Mouse (Mus musculus) lung, postnatal 0 days (tissue): ENCODE measurements around the gene Inpp5e. TPM values are rescaled to one million over a fixed set of nuclear protein-coding genes. Genes with fewer than 3 reads are reported as not detected.
A peak's percentile ranks its signal among the peaks of the same experiment; 100 is the strongest.

ENCODE experiments used
- ATAC-seq: fragments of 200-750 bp; cut with Nextera tagmentation; 2 replicates; pipeline ENCODE4 v1.8.0; 2017; ENCODE audit warnings: moderate library complexity
- DNase-seq: peaks from one replicate; pipeline ENCODE4 v3.0.0-alpha.2; 2016; ENCODE audit warnings: low spot score
- H3K27ac ChIP-seq: fragments of 300-500 bp; sonication (generic); 2 replicates; pipeline ENCODE4 v1.5.1; 2014; ENCODE audit warnings: antibody characterized with exemption, mild to moderate bottlenecking, low read length, mixed read lengths
- H3K27me3 ChIP-seq: fragments of 300-500 bp; sonication (generic); replicated peaks from 2 replicates; pipeline ENCODE4 v1.6.1; 2014; ENCODE audit warnings: low read length, mixed read lengths; ENCODE audit not compliant: insufficient read depth
- H3K36me3 ChIP-seq: fragments of 300-500 bp; sonication (generic); 2 replicates; pipeline ENCODE4 v1.6.1; 2014; ENCODE audit warnings: low read length, mixed read lengths; ENCODE audit not compliant: insufficient read depth
- H3K4me1 ChIP-seq: fragments of 300-500 bp; sonication (generic); 2 replicates; pipeline ENCODE4 v1.6.1; 2014; ENCODE audit warnings: antibody characterized with exemption, low read depth, low read length, mixed read lengths; ENCODE audit not compliant: insufficient read depth
- H3K4me2 ChIP-seq: fragments of 300-500 bp; sonication (generic); replicated peaks from 2 replicates; pipeline ENCODE4 v1.6.1; 2014; ENCODE audit warnings: low read depth, mild to moderate bottlenecking, low read length, moderate library complexity, mixed read lengths
- H3K4me3 ChIP-seq: fragments of 300-500 bp; sonication (generic); 2 replicates; pipeline ENCODE4 v1.5.1; 2014; ENCODE audit warnings: low read depth, low read length
- H3K9ac ChIP-seq: fragments of 300-500 bp; sonication (generic); replicated peaks from 2 replicates; pipeline ENCODE4 v1.6.1; 2014; ENCODE audit warnings: low read depth, mild to moderate bottlenecking
- H3K9me3 ChIP-seq: fragments of 300-500 bp; sonication (generic); 2 replicates; pipeline ENCODE4 v1.6.1; 2016; ENCODE audit warnings: low read length, mixed read lengths
- CTCF ChIP-seq: IDR thresholded peaks from 2 replicates; pipeline ENCODE4 v1.5.1; 2016; ENCODE audit warnings: antibody characterized with exemption, mild to moderate bottlenecking
- EP300 ChIP-seq: IDR thresholded peaks from 2 replicates; pipeline ENCODE4 v1.6.1; 2016; ENCODE audit warnings: antibody characterized with exemption, mild to moderate bottlenecking, control low read depth
- WGBS: fragments of 180-500 bp; shearing (Covaris S2); extraction: QIAGEN DNeasy Blood & Tissue Kit; methylation state at CpG from one replicate; pipeline ENCODE4 v1.1.7; 2014; 5-methylcytosine and 5-hydroxymethylcytosine counted together
- polyA plus RNA-seq: library from polyadenylated mRNA; unstranded; fragments of >200 nt; fragmentation: Nextera tagmentation; extraction: Ambion mirVana; gene quantifications from 2 replicates; pipeline ENCODE4 v1.2.1, GENCODE M21; 2015

Gene Inpp5e
- polyA plus RNA-seq, 1 experiment from 2014 or later, result 11.2 TPM

DNA sequence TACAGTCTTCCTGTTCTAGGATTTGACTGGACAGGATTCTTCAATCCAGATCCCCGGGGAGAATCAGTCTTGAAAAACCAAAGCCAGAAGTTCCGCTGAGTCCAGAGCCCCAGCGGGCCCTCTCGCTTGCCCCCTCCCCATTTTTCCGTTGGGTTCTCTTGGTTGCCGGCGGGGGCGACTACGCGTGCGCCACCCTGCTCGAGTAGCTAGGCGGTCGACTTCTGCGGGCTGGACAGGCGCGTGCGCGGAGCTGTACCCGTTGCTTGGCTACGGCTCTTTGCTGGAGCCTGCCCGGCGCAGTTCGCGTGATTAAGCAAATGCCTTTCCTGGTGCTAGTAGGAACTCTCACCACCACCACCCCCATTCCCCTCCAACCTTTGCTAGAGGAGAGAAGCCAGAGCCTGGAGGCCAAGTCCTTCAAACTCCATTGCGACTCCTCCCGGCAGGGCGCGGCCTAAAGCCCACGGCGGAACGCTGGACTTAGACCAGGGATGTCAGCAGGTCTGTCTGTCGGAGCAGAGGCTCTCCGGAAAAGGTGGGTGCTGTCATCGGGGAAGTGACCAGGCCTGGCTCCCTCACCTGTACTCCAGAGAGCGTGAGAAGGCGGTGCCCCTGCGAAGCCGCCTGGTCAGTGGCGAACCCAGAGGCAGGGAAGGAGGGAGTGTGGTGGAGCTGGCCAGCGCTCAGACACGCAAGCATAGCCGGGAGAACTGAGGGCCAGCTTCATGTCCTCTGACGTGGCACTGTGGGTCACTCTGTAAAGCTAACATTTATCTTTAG is 36.9 kb upstream of the Inpp5e start:
- TF ChIP-seq EP300, result no peak
- TF ChIP-seq CTCF, result peak; percentile 38; the same call in 1 of the 2 replicates
- Histone ChIP-seq H3K27ac (peak overlapping the region; percentile 90), H3K4me1 (peaks cover 13% of the 10 kb centered on the region), H3K9ac (peak overlapping the region; percentile 47), H3K4me2 (peak overlapping the region; percentile 75), H3K9me3 (no peaks in the 10 kb centered on the region), H3K4me3 (peak overlapping the region; percentile 55), H3K27me3 (no peaks in the 10 kb centered on the region), H3K36me3 (peaks cover 10% of the 10 kb centered on the region; the same call in 1 of the 2 replicates)
- WGBS, result under 1% methylated on average over 44 of the region's 44 CpGs
- peak; percentile 88 for ATAC-seq
- DNase-seq, result peak; percentile 98

DNA sequence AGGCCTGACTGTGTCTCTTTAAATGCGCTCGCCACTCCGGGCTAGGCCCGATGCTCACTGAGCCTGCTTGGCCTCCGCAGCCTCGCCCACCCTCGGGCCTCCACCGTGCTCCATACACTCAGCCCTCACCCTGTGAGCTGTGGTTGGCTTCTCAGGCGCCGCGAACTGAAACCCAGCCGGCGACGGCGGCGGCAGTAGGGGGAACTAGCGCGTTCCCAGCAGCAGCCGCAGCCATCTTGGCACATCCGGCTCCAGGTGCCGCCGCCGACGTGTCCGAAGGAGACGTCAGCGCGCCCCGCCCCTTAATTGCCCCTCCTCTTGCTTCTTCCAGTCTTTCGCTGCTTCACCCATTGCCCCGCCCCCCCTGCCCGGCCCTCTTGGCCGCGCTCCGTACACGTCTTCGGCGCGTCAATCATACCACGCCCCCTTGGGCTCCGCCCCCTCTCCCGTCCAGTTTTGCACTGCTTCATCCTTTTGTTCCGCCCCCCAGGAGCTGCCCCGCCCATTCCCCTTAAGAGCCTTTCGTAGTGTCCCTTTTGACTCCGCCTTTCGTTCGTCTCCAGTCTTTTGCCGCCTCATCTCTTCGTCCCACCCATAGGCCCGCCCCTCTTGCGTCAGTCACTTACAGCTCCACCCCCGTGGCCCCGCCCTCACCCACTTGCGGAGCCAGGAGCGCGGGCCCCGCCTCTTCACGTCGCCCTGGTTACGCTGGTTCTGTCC is 36.1 kb upstream of the Inpp5e start, which contains the start of gene Sec16a:
Gene Sec16a (minus strand): TSS at position 271 of the 720 bp plus-strand sequence.
- ATAC-seq, result peak; percentile 90
- Histone ChIP-seq H3K27me3 (no peaks in the 10 kb centered on the region), H3K27ac (peak within 1 kb of the TSS; percentile 97), H3K4me2 (peak within 1 kb of the TSS; percentile 75), H3K4me1 (peaks cover 13% of the 10 kb centered on the region), H3K36me3 (peaks cover 15% of the 10 kb centered on the region; the same call in 1 of the 2 replicates), H3K9me3 (no peaks in the 10 kb centered on the region), H3K9ac (peak within 1 kb of the TSS; percentile 95), H3K4me3 (peak within 1 kb of the TSS; percentile 97)
- TF ChIP-seq EP300 (no peak), CTCF (peak; percentile 41)
- under 1% methylated on average over 53 of the region's 61 CpGs for WGBS
- DNase-seq, result peak; percentile 100

DNA sequence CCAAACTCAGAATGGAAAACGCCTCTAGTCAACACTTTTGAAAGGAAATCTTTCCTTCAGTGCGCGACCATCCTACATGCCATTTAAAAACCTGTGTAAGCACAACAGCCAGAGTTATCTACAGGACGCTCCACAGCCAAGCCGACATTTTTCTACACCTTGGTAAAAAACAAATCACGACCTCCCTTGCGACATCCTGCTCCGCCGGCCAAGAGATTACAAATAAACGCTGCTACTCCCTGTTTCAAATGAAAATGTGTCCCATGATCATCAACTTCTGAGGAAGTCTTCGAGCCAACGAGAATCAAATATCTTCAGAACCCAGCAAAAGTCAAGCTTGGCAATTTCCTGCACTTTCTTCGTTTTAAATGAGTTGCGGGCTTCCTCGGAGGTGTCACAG is 35.4 kb upstream of the Inpp5e start:
- DNase-seq (peak; percentile 59), ATAC-seq (no peak)

DNA sequence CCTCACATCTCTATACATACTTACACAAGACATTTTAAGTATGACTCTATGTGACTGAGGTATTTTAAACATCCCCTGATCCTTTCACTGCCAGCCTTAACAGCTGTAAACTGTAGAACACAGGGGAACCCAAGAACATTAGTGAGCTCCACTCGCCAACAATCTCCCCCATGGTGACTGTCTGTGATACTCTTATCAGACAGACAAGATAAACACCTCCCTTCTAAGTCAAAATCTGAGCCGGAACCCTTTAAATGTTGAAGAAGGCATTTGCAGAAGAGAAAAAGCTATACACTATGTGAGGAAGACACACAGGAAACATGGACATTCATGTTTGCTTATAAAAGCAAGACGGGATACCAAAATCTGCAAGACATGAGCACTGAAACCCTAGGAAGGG is 34.9 kb upstream of the Inpp5e start:
- Histone ChIP-seq H3K4me1 (peaks cover 13% of the 10 kb centered on the region), H3K9me3 (no peaks in the 10 kb centered on the region), H3K9ac (peak overlapping the region; percentile 95), H3K27me3 (no peaks in the 10 kb centered on the region), H3K36me3 (peaks cover 22% of the 10 kb centered on the region; the same call in 1 of the 2 replicates), H3K27ac (no peak overlapping the region), H3K4me2 (peak overlapping the region; percentile 74), H3K4me3 (peak overlapping the region; percentile 97)
- ATAC-seq (no peak), DNase-seq (peak; percentile 13)
- TF ChIP-seq CTCF (no peak), EP300 (no peak)
- 9% methylated on average over 3 of the region's 3 CpGs for WGBS

More for the DNA sequence above, 35.4 kb upstream of the Inpp5e start:
- under 1% methylated on average over 15 of the region's 15 CpGs for whole genome bisulfite sequencing
- peak overlapping the region; percentile 95 for H3K9ac ChIP-seq
- H3K4me2 ChIP-seq, result peak overlapping the region; percentile 74
- peak overlapping the region; percentile 97 for H3K27ac ChIP-seq
- peak overlapping the region; percentile 97 for H3K4me3 ChIP-seq
- no peaks in the 10 kb centered on the region for H3K9me3 ChIP-seq
- no peak for TF ChIP-seq CTCF
- TF ChIP-seq EP300, result no peak
- peaks cover 18% of the 10 kb centered on the region; the same call in 1 of the 2 replicates for H3K36me3 ChIP-seq
- H3K27me3 ChIP-seq, result no peaks in the 10 kb centered on the region
- peaks cover 13% of the 10 kb centered on the region for H3K4me1 ChIP-seq

DNA sequence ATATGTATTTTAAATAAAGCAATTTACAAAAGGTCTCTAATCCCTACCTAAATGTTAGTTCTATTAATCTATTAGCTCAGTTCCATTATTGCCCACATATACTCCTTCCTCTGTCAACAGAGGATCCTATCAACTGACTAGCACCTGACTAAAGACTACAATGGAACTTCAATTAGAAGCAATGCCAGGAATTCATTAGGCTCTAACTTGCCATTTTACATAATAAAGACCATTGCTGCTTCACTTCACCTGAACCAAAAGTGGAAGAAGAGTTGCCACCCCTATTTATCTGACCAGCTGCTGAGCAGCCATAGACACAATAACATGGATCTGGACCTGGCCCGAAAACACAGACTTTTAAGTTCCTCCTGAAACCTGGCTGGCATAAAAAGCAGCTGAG is 33.8 kb upstream of the Inpp5e start:
- no peaks in the 10 kb centered on the region for H3K27me3 ChIP-seq
- H3K27ac ChIP-seq, result no peak overlapping the region
- no peak overlapping the region for H3K4me3 ChIP-seq
- ATAC-seq, result no peak
- no peak overlapping the region for H3K9ac ChIP-seq
- TF ChIP-seq EP300, result no peak
- TF ChIP-seq CTCF, result no peak
- no peak for DNase-seq
- no peak overlapping the region for H3K4me2 ChIP-seq
- H3K36me3 ChIP-seq, result peaks cover 22% of the 10 kb centered on the region; the same call in 1 of the 2 replicates
- 92% methylated on average over 1 of the region's 1 CpGs for WGBS
- no peaks in the 10 kb centered on the region for H3K9me3 ChIP-seq
- H3K4me1 ChIP-seq, result peaks cover 13% of the 10 kb centered on the region

DNA sequence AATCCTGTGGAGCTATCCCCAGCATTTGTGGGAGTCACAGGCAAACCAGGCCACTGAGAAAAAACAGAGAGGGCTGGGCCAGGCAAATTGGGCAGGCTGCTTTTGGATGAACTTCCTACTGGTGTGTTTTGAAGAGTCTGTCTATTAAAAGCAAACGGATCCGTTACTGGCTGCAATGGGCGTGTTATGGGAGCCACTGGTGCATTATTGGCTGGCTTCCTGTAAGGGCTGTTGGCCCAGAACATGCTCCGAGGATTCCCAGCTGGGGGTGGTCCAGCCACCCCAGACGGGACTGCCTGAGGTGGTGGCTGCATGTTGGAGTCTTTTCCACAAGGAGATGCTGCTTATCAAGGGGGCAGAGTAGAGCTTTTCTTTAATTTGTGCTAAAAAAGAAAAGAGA is 32.7 kb upstream of the Inpp5e start:
- Histone ChIP-seq H3K4me3 (no peak overlapping the region), H3K9ac (no peak overlapping the region), H3K4me1 (peaks cover 10% of the 10 kb centered on the region), H3K27me3 (no peaks in the 10 kb centered on the region), H3K27ac (no peak overlapping the region), H3K36me3 (peaks cover 22% of the 10 kb centered on the region; the same call in 1 of the 2 replicates), H3K4me2 (no peak overlapping the region), H3K9me3 (no peaks in the 10 kb centered on the region)
- TF ChIP-seq CTCF (no peak), EP300 (no peak)
- DNase-seq, result no peak
- ATAC-seq, result no peak
- 49% methylated on average over 5 of the region's 5 CpGs for WGBS
